Mouse (Mus musculus) cerebellum, adult 2 months (tissue): Measurements from ENCODE around the gene Abcc5.

Source experiments
- CTCF ChIP-seq: fragments of 200-500 bp; IDR thresholded peaks from 2 replicates; pipeline ENCODE4 v1.5.1; 2011; ENCODE audit warnings: low read depth, mild to moderate bottlenecking, control low read depth, low read length, moderate library complexity, borderline replicate concordance; ENCODE audit not compliant: insufficient read depth
- POLR2A ChIP-seq: fragments of 200-500 bp; IDR thresholded peaks from 2 replicates; pipeline ENCODE4 v1.6.1; 2011; ENCODE audit warnings: low read length, control low read depth, borderline replicate concordance; ENCODE audit not compliant: insufficient read depth

GRCm38 (mm10) chr16:20396851-20397250 lies 29.3 kb downstream of the Abcc5 start:
- TF ChIP-seq POLR2A (no peak), CTCF (no peak)
